Mouse (Mus musculus) spleen, adult 2 months (tissue): ENCODE data around the gene Sncg. TPM values are rescaled to one million over a fixed set of nuclear protein-coding genes. Genes with fewer than 3 reads are reported as not detected.
"Not testable (repeated sequence)": the region's sequence is repeated elsewhere in the genome, so short reads cannot be mapped to it uniquely, and the experiment has no call there.

ENCODE experiments used
- DNase-seq, 2 experiments: peaks; one replicate each; pipeline versions ENCODE4 v3.0.0 to v3.0.0-alpha.2; 2012 to 2021; ENCODE audit warnings: low spot score in 2 of 2, low read depth in 1 of 2
- H3K27ac ChIP-seq: fragments of 200-500 bp; 2 replicates; pipeline ENCODE4 v1.5.1; 2012; ENCODE audit warnings: low read length, inconsistent platforms; ENCODE audit not compliant: insufficient read depth
- H3K27me3 ChIP-seq: fragments of 200-500 bp; 2 replicates; pipeline ENCODE4 v1.6.1; 2012; ENCODE audit warnings: mild to moderate bottlenecking, moderate library complexity, low read length, inconsistent platforms; ENCODE audit not compliant: control insufficient read depth, insufficient read depth
- H3K36me3 ChIP-seq: fragments of 200-500 bp; 2 replicates; pipeline ENCODE4 v1.6.1; 2012; ENCODE audit warnings: mild to moderate bottlenecking, low read length, inconsistent platforms; ENCODE audit not compliant: control insufficient read depth, insufficient read depth
- H3K4me1 ChIP-seq: fragments of 200-500 bp; 2 replicates; pipeline ENCODE4 v1.6.1; 2011; ENCODE audit warnings: inconsistent platforms; ENCODE audit not compliant: control insufficient read depth, insufficient read depth, insufficient read length
- H3K4me3 ChIP-seq: fragments of 200-500 bp; 2 replicates; pipeline ENCODE4 v1.5.1; 2011; ENCODE audit warnings: mild to moderate bottlenecking, inconsistent platforms; ENCODE audit not compliant: insufficient read depth, insufficient read length; ENCODE audit errors: extremely low read depth
- CTCF ChIP-seq: fragments of 200-500 bp; IDR thresholded peaks from 2 replicates; pipeline ENCODE4 v1.5.1; 2011; ENCODE audit warnings: mild to moderate bottlenecking, inconsistent platforms; ENCODE audit not compliant: insufficient read depth, insufficient read length, insufficient replicate concordance; ENCODE audit errors: extremely low read depth
- POLR2A ChIP-seq: fragments of 200-500 bp; IDR thresholded peaks from 2 replicates; pipeline ENCODE4 v1.6.1; 2011; ENCODE audit warnings: low read depth, low read length, inconsistent platforms
- WGBS: fragments of 180-500 bp; shearing (Covaris S2); methylation state at CpG from one replicate; pipeline ENCODE4 v1.1.7; 2018; 5-methylcytosine and 5-hydroxymethylcytosine counted together
- polyA plus RNA-seq: library from polyadenylated mRNA; depleted of rRNA; stranded (reverse); fragments of >200 nt; gene quantifications from 2 replicates; pipeline ENCODE4 v1.2.3, GENCODE M21; 2012; rRNA removed

Gene Sncg
- 1.6 and 2.1 TPM in 2 replicates for polyA plus RNA-seq

- Histone ChIP-seq H3K36me3 (no peaks in the 10 kb centered on the region), H3K27me3 (no peaks in the 10 kb centered on the region), H3K27ac (0 out of 2 replicates have a peak within 1 kb of the TSS, but pooled peaks have one; percentile 7), H3K4me3 (no peak within 1 kb of the TSS), H3K4me1 (no peaks in the 10 kb centered on the region)
- no peak for TF ChIP-seq POLR2A
- no peak for TF ChIP-seq CTCF
- 34% methylated on average over 10 of the region's 10 CpGs for WGBS
- DNase-seq: no peak
Measured at GRCm38 (mm10) chr14:34374577-34374976, at the start of gene Sncg. Sncg (minus strand) TSS chr14:34374789.

DNA sequence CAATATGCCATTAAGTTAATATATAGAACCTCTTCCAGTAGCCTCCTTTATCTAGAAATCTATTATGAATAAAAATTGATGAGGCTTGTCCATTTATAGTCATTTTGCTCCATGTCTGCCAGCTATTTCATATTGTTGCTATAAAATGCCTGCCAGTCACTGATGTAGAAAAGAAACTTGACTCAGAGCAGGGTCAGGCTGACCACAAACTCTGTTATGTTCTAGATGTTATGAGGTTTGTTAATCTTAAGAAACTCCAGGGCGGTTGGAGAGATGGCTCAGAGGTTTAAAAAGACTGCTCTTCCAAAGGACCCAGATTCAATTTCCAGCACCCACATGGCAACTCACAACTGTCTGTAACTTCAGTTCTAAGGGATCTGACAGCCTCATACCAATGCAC lies 46.5 kb upstream of the Sncg start:
- WGBS: 77% methylated on average over 1 of the region's 1 CpGs
- H3K4me1 ChIP-seq: no peaks in the 10 kb centered on the region
- H3K27me3 ChIP-seq: no peaks in the 10 kb centered on the region
- H3K27ac ChIP-seq: no peak overlapping the region
- no peak for DNase-seq
- no peak overlapping the region for H3K4me3 ChIP-seq
- TF ChIP-seq CTCF: no peak
- TF ChIP-seq POLR2A: no peak
- H3K36me3 ChIP-seq: no peaks in the 10 kb centered on the region

GRCm38 (mm10) chr14:34417501-34417900 lies 42.9 kb upstream of the Sncg start:
- Histone ChIP-seq H3K4me3 (no peak overlapping the region), H3K27ac (no peak overlapping the region), H3K27me3 (no peaks in the 10 kb centered on the region), H3K36me3 (no peaks in the 10 kb centered on the region), H3K4me1 (no peaks in the 10 kb centered on the region)
- TF ChIP-seq POLR2A (no peak), CTCF (no peak)
- DNase-seq: no peak
- WGBS: 85% methylated on average over 5 of the region's 5 CpGs

DNA sequence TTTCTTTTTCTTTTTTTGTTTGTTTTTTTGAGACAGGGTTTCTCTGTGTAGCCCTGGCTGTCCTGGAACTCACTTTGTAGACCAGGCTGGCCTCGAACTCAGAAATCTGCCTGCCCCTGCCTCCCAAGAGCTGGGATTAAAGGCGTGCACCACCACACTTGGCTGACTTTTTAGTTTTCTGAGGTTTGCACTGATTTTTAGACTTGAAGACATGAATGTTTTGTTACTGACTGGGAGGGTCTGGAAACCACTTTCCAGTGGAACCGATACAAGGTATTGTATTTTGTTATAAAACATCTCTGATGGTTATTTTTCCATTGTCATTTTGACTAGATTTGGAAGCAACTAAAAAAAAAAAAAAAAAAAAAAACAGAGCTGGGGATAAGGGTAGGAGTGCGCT lies 42.4 kb upstream of the Sncg start:
- not testable (repeated sequence) for DNase-seq, H3K27me3 ChIP-seq, H3K36me3 ChIP-seq, H3K4me1 ChIP-seq, H3K27ac ChIP-seq, H3K4me3 ChIP-seq
- WGBS: 90% methylated on average over 4 of the region's 4 CpGs

GRCm38 (mm10) chr14:34412164-34412896 lies 37.7 kb upstream of the Sncg start:
- WGBS: 92% methylated on average over 7 of the region's 7 CpGs
- no peak overlapping the region for H3K4me3 ChIP-seq
- no peaks in the 10 kb centered on the region for H3K27me3 ChIP-seq
- H3K4me1 ChIP-seq: no peaks in the 10 kb centered on the region
- H3K27ac ChIP-seq: no peak overlapping the region
- DNase-seq: no peak
- no peaks in the 10 kb centered on the region for H3K36me3 ChIP-seq
- no peak for TF ChIP-seq POLR2A
- no peak for TF ChIP-seq CTCF

DNA sequence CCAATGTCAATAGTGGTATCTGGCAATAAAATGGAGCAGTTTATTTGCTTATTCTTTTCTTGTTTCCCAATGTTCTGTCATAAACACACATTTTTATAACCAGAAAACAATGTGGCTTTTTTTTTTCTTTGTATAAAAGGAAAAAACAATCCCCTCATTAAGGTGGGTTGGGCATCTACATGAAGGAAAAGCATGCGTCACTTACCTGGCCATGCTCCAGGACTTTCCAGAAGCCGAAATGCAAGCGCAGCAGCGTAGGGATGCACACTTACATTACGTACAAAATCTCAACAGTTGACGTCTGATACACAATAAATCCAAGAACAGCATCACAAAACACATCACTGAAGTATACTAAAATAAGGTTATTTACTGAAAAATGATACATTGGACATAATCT lies 36.1 kb upstream of the Sncg start:
- DNase-seq: no peak
- WGBS: 92% methylated on average over 6 of the region's 6 CpGs
- no peak for TF ChIP-seq POLR2A
- no peak for TF ChIP-seq CTCF
- Histone ChIP-seq H3K27me3 (no peaks in the 10 kb centered on the region), H3K27ac (no peak overlapping the region), H3K4me1 (no peaks in the 10 kb centered on the region), H3K4me3 (no peak overlapping the region), H3K36me3 (no peaks in the 10 kb centered on the region)

- no peak for TF ChIP-seq POLR2A
- TF ChIP-seq CTCF: no peak
Measured at GRCm38 (mm10) chr14:34403424-34403823, 28.8 kb upstream of the Sncg start.

More at GRCm38 (mm10) chr14:34403424-34403823, 28.8 kb upstream of the Sncg start:
- Histone ChIP-seq H3K27ac (no peak overlapping the region), H3K36me3 (no peaks in the 10 kb centered on the region), H3K4me1 (no peaks in the 10 kb centered on the region), H3K27me3 (no peaks in the 10 kb centered on the region), H3K4me3 (no peak overlapping the region)
- DNase-seq: no peak
- WGBS: 91% methylated on average over 7 of the region's 7 CpGs
